Mouse (Mus musculus) T-helper 1 cell (primary cell): ENCODE data around the gene Btbd35f5.
"Not testable (repeated sequence)": the region's sequence is repeated elsewhere in the genome, so short reads cannot be mapped to it uniquely, and the experiment has no call there.

Experiments
- in situ Hi-C: fragments of 300-600 bp; cut with MboI, MseI; formaldehyde crosslinking; loops from one replicate; pipeline ENCODE4 v1.15.1; 2025; ENCODE audit warnings: high pct_unique_total_duplicates

Btbd35f5 gene

DNA sequence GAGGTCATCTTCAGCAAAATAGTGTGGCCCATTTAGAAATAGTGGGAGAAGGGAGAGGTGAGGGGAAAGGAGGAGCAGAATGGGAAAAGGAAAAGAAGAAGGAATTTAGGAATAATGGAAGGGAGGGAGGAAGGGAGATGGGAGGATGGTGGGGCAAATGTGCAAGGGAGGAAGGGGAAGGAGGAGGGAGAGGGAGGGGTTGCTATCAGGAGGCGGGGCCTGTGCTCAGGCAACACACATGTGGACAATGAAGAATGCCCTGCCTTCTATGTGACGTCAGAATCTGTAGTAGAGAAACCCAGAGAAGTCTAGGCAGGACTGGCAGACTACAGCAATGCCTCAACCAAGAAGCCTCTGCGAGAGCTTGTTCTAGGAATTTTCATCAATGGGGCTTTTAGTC, at the start of gene Btbd35f5:
Gene Btbd35f5 (plus strand): TSS at position 301 of the 400 bp plus-strand sequence.
- in situ Hi-C loops, result not testable (repeated sequence)

DNA sequence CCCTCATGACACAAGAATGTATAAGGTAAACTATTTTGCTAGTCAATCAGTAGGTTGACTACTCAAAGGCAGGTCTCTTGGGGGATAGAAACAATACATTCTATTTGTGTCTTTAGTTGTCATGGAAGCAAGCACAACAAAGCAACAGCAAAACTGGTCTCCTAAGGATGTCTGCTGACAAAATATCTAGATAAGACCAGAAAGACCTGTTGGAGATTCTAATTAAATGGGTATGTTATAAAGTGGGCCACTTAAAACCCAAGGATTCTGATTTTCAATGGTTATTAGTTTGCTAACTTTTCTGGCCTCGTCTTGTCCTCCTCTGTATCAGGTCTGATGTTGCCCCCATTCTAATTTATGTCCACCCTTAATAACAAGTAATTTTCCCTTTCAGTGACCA, 32.2 kb upstream of the Btbd35f5 start, which contains the start of gene Gm21789:
Gene Gm21789 (plus strand): TSS at position 301 of the 400 bp plus-strand sequence.
- in situ Hi-C loops, result loop anchor here (10.0 kb wide), 1 partner anchor 1043 kb away; the partner anchor contains the start of gene Gm21870
